In genomic region chr2:170404781-170405573, GRCm38 (mm10) we compare ENCODE assay signal across 13 mouse cellular contexts. TPM values are rescaled to one million over a fixed set of nuclear protein-coding genes. Genes with fewer than 3 reads are reported as not detected.
DNase-seq lines count a peak whose midpoint lies in the region; ATAC-seq and TF ChIP-seq lines count a peak whose summit lies in the region.
"Had no signal": no experiment of that assay in that cellular context is flagged by ENCODE, and none has a peak within 500 bp of the region (broad histone marks: within the 10 kb centered on the region; RNA-seq: fewer than 3 reads in every experiment).

No protein-coding gene starts in this region.

- TF ChIP-seq CTCF in intestine, postnatal 0 days (IDR thresholded peaks at IDR 0.05; ENCODE audit: low read depth): no peak

- no peaks in the 10 kb centered on the region for H3K36me3 ChIP-seq in intestine, embryonic 15.5 days
- no peaks in the 10 kb centered on the region for H3K36me3 ChIP-seq in intestine, postnatal 0 days (ENCODE audit: control insufficient read depth, insufficient read depth)
- no peaks in the 10 kb centered on the region for H3K36me3 ChIP-seq in embryonic facial prominence, embryonic 11.5 days (replicated peaks; ENCODE audit: control insufficient read depth, insufficient read depth, low read depth, low read length)
- no peaks in the 10 kb centered on the region for H3K36me3 ChIP-seq in hindbrain, embryonic 14.5 days (replicated peaks; ENCODE audit: control insufficient read depth, insufficient read depth)
- H3K36me3 ChIP-seq in neural tube, embryonic 13.5 days: no peaks in the 10 kb centered on the region
- H3K36me3 ChIP-seq: limb, embryonic 15.5 days had no signal

- H3K27ac ChIP-seq in intestine, embryonic 15.5 days: no peak overlapping the region
- no peak overlapping the region for H3K27ac ChIP-seq in intestine, postnatal 0 days (ENCODE audit: low read depth, low read length)
- H3K27ac ChIP-seq in embryonic facial prominence, embryonic 11.5 days (replicated peaks; ENCODE audit: low read depth, low read length): no peak overlapping the region
- peak overlapping the region; percentile 50 for H3K27ac ChIP-seq in hindbrain, embryonic 14.5 days
- peak overlapping the region; percentile 83 for H3K27ac ChIP-seq in neural tube, embryonic 13.5 days (replicated peaks)
- H3K27ac ChIP-seq: gastrocnemius, adult 2 months; limb, embryonic 15.5 days had no signal

- H3K9ac ChIP-seq in intestine, embryonic 15.5 days: no peak overlapping the region
- H3K9ac ChIP-seq in intestine, postnatal 0 days (ENCODE audit: low read depth, low read length): no peak overlapping the region
- no peak overlapping the region for H3K9ac ChIP-seq in embryonic facial prominence, embryonic 11.5 days (replicated peaks; ENCODE audit: low read length)
- peak overlapping the region; percentile 18 for H3K9ac ChIP-seq in hindbrain, embryonic 14.5 days
- H3K9ac ChIP-seq in neural tube, embryonic 13.5 days: peak overlapping the region; percentile 47
- H3K9ac ChIP-seq: limb, embryonic 15.5 days had no signal

- H3K4me1 ChIP-seq in intestine, embryonic 15.5 days (replicated peaks): peaks cover 11% of the 10 kb centered on the region; the same call in 1 of the 2 replicates
- no peaks in the 10 kb centered on the region for H3K4me1 ChIP-seq in intestine, postnatal 0 days (replicated peaks; ENCODE audit: control insufficient read depth, insufficient read depth, low read length)
- no peaks in the 10 kb centered on the region for H3K4me1 ChIP-seq in embryonic facial prominence, embryonic 11.5 days (ENCODE audit: control insufficient read depth, insufficient read depth, low read length)
- H3K4me1 ChIP-seq in hindbrain, embryonic 14.5 days (replicated peaks; ENCODE audit: control insufficient read depth, insufficient read depth, low read length): peaks cover 31% of the 10 kb centered on the region
- peaks cover 61% of the 10 kb centered on the region for H3K4me1 ChIP-seq in neural tube, embryonic 13.5 days (replicated peaks)

- H3K4me2 ChIP-seq in intestine, embryonic 15.5 days (replicated peaks): peak overlapping the region; percentile 30
- no peak overlapping the region for H3K4me2 ChIP-seq in intestine, postnatal 0 days (replicated peaks; ENCODE audit: low read depth)
- no peak overlapping the region for H3K4me2 ChIP-seq in embryonic facial prominence, embryonic 11.5 days (ENCODE audit: low read depth, low read length)
- H3K4me2 ChIP-seq in hindbrain, embryonic 14.5 days (replicated peaks): peak overlapping the region; percentile 36
- peak overlapping the region; percentile 48 for H3K4me2 ChIP-seq in neural tube, embryonic 13.5 days
- H3K4me2 ChIP-seq: limb, embryonic 15.5 days had no signal

- ATAC-seq in intestine, embryonic 15.5 days: no peak
- ATAC-seq in intestine, postnatal 0 days: no peak
- ATAC-seq in embryonic facial prominence, embryonic 11.5 days (replicated peaks; ENCODE audit: insufficient number of reproducible peaks, low FRiP score, low TSS enrichment, low read depth): no peak
- ATAC-seq in hindbrain, embryonic 14.5 days (ENCODE audit: low FRiP score): no peak
- peak; percentile 32; the same call in 1 of the 2 replicates for ATAC-seq in neural tube, embryonic 13.5 days (ENCODE audit: low read depth)

- H3K4me3 ChIP-seq in intestine, embryonic 15.5 days (replicated peaks): no peak overlapping the region
- H3K4me3 ChIP-seq in intestine, postnatal 0 days (ENCODE audit: low read depth, low read length): no peak overlapping the region
- H3K4me3 ChIP-seq in embryonic facial prominence, embryonic 11.5 days (ENCODE audit: low read depth, low read length): no peak overlapping the region
- peak overlapping the region; percentile 6; the same call in 1 of the 2 replicates for H3K4me3 ChIP-seq in hindbrain, embryonic 14.5 days (replicated peaks; ENCODE audit: low read length)
- H3K4me3 ChIP-seq in neural tube, embryonic 13.5 days: peak overlapping the region; percentile 17
- H3K4me3 ChIP-seq: gastrocnemius, adult 2 months; limb, embryonic 15.5 days had no signal

- intact Hi-C loops in heart, postnatal 36 days (cut with DNase I): no loop called here

- 0 out of 2 replicates have a peak, but pooled peaks cover 5% of the 10 kb centered on the region for H3K27me3 ChIP-seq in intestine, embryonic 15.5 days (replicated peaks)
- no peaks in the 10 kb centered on the region for H3K27me3 ChIP-seq in intestine, postnatal 0 days (replicated peaks; ENCODE audit: control insufficient read depth, insufficient read depth, low read length)
- no peaks in the 10 kb centered on the region for H3K27me3 ChIP-seq in embryonic facial prominence, embryonic 11.5 days (ENCODE audit: control insufficient read depth, insufficient read depth, low read length)
- no peaks in the 10 kb centered on the region for H3K27me3 ChIP-seq in hindbrain, embryonic 14.5 days (ENCODE audit: control insufficient read depth, insufficient read depth, low read length)
- H3K27me3 ChIP-seq in neural tube, embryonic 13.5 days: peaks cover 13% of the 10 kb centered on the region

- 15% methylated on average over 18 of the region's 18 CpGs for WGBS in intestine, embryonic 15.5 days
- 17% methylated on average over 18 of the region's 18 CpGs for WGBS in intestine, postnatal 0 days
- 30% methylated on average over 18 of the region's 18 CpGs for WGBS in embryonic facial prominence, embryonic 11.5 days
- 14% methylated on average over 18 of the region's 18 CpGs for WGBS in hindbrain, embryonic 14.5 days
- 21% methylated on average over 18 of the region's 18 CpGs for whole genome bisulfite sequencing in neural tube, embryonic 13.5 days

- no peaks in the 10 kb centered on the region for H3K9me3 ChIP-seq in intestine, embryonic 15.5 days
- H3K9me3 ChIP-seq in intestine, postnatal 0 days (ENCODE audit: control insufficient read depth): no peaks in the 10 kb centered on the region
- no peaks in the 10 kb centered on the region for H3K9me3 ChIP-seq in embryonic facial prominence, embryonic 11.5 days (replicated peaks; ENCODE audit: control insufficient read depth, low read length)
- no peaks in the 10 kb centered on the region for H3K9me3 ChIP-seq in hindbrain, embryonic 14.5 days (ENCODE audit: control insufficient read depth, low read length)
- no peaks in the 10 kb centered on the region for H3K9me3 ChIP-seq in neural tube, embryonic 13.5 days
- H3K9me3 ChIP-seq: limb, embryonic 15.5 days had no signal

- peak; percentile 27 for DNase-seq in embryonic facial prominence, embryonic 11.5 days (ENCODE audit: low spot score)
- peak; percentile 51 for DNase-seq in hindbrain, embryonic 14.5 days (ENCODE audit: low spot score)
- DNase-seq in kidney, postnatal 14 days: no peak
- no peak for DNase-seq in heart, postnatal 36 days
- DNase-seq in heart, adult 11 months: no peak
- DNase-seq: gastrocnemius, adult 2 months; heart, postnatal 10 days; right cerebral cortex, postnatal 25 days; thymus, adult 2 months had no signal

RNA-seq across cellular contexts. Expression of gene Bcas1, which starts 22.7 kb away (rescaled TPM):
- polyA plus RNA-seq in intestine, embryonic 15.5 days (2015; fragmentation: Nextera tagmentation; extraction: Ambion mirVana): 6.0 and 7.0 TPM in 2 replicates
- 4.7 and 5.6 TPM in 2 replicates for polyA plus RNA-seq in intestine, postnatal 0 days (2015; fragmentation: Nextera tagmentation; extraction: Ambion mirVana)
- polyA plus RNA-seq in embryonic facial prominence, embryonic 11.5 days (2014; fragmentation: Nextera tagmentation; extraction: Ambion mirVana): 1.1 TPM in 2 replicates
- polyA plus RNA-seq in hindbrain, embryonic 14.5 days (2014; fragmentation: Nextera tagmentation; extraction: Ambion mirVana): 15.4 and 16.9 TPM in 2 replicates
- polyA plus RNA-seq in neural tube, embryonic 13.5 days (2015; fragmentation: Nextera tagmentation; extraction: Ambion mirVana): 15.6 and 15.7 TPM in 2 replicates
- not detected for total RNA-seq in heart, postnatal 36 days (2021)

Comparison
In these comparisons a context has a peak if more than half of its experiments do, and no peak if none do; other contexts are left out.
1. H3K4me2 ChIP-seq: peak in intestine, embryonic 15.5 days (single experiment), hindbrain, embryonic 14.5 days (single experiment) and neural tube, embryonic 13.5 days (single experiment); none in intestine, postnatal 0 days (single experiment) and embryonic facial prominence, embryonic 11.5 days (single experiment).
2. H3K27ac ChIP-seq: peak in hindbrain, embryonic 14.5 days (single experiment) and neural tube, embryonic 13.5 days (single experiment); none in intestine, embryonic 15.5 days (single experiment), intestine, postnatal 0 days (single experiment) and embryonic facial prominence, embryonic 11.5 days (single experiment).
3. H3K4me3 ChIP-seq: peak in hindbrain, embryonic 14.5 days (single experiment) and neural tube, embryonic 13.5 days (single experiment); none in intestine, embryonic 15.5 days (single experiment), intestine, postnatal 0 days (single experiment) and embryonic facial prominence, embryonic 11.5 days (single experiment).
4. H3K9ac ChIP-seq: peak in hindbrain, embryonic 14.5 days (single experiment) and neural tube, embryonic 13.5 days (single experiment); none in intestine, embryonic 15.5 days (single experiment), intestine, postnatal 0 days (single experiment) and embryonic facial prominence, embryonic 11.5 days (single experiment).
5. DNase-seq: peak in embryonic facial prominence, embryonic 11.5 days (single experiment) and hindbrain, embryonic 14.5 days (single experiment); none in kidney, postnatal 14 days (single experiment), heart, postnatal 36 days (0 of 2) and heart, adult 11 months (single experiment).